Mouse (Mus musculus) hindbrain, embryonic 12.5 days (tissue): ENCODE data around the gene Gprin1. TPM values are rescaled to one million over a fixed set of nuclear protein-coding genes. Genes with fewer than 3 reads are reported as not detected.

ENCODE experiments used
- polyA plus RNA-seq: library from polyadenylated mRNA; unstranded; fragments of >200 nt; fragmentation: Nextera tagmentation; extraction: Ambion mirVana; gene quantifications from 2 replicates; pipeline ENCODE4 v1.2.1, GENCODE M21; 2016

The Gprin1 gene
- polyA plus RNA-seq, 1 experiment from 2014 or later = 26.0 TPM

Other genes starting within 250 kb of the Gprin1 start
- gene Simc1, start 246.1 kb downstream of the Gprin1 start, polyA plus RNA-seq = 18.4 and 19.6 TPM in 2 replicates
- gene 4833439L19Rik, start 184.4 kb downstream of the Gprin1 start, polyA plus RNA-seq = 235 and 241 TPM in 2 replicates
- gene Arl10, start 174.9 kb downstream of the Gprin1 start, polyA plus RNA-seq = 52.1 and 54.2 TPM in 2 replicates
- gene Nop16, start 159.8 kb downstream of the Gprin1 start, polyA plus RNA-seq = 57.1 and 57.8 TPM in 2 replicates
- gene Higd2a, start 159.7 kb downstream of the Gprin1 start, polyA plus RNA-seq = 171 and 172 TPM in 2 replicates
- 54.4 and 58.2 TPM in 2 replicates for gene Cltb, start 138.5 kb downstream of the Gprin1 start, polyA plus RNA-seq
- 84.2 and 89.7 TPM in 2 replicates for gene Faf2, start 128.1 kb downstream of the Gprin1 start, polyA plus RNA-seq
- 95.6 and 98.0 TPM in 2 replicates for gene Rnf44, start 56.0 kb downstream of the Gprin1 start, polyA plus RNA-seq
- gene Cdhr2, start 48.4 kb downstream of the Gprin1 start, polyA plus RNA-seq = not detected in 2 replicates
- gene Sncb, start 16.7 kb upstream of the Gprin1 start, polyA plus RNA-seq = 2.5 and 2.9 TPM in 2 replicates
- gene Eif4e1b, start 34.1 kb upstream of the Gprin1 start, polyA plus RNA-seq = not detected in 2 replicates
- gene Tspan17, start 39.5 kb upstream of the Gprin1 start, polyA plus RNA-seq = 30.0 and 35.0 TPM in 2 replicates
- 5.8 and 6.1 TPM in 2 replicates for gene Unc5a, start 199.5 kb upstream of the Gprin1 start, polyA plus RNA-seq